Mouse (Mus musculus) lung, postnatal 4 days (tissue): ENCODE results near the gene Zfp449.

Source experiments
- DNase-seq, 2 experiments: peaks; one replicate each; pipeline ENCODE4 v3.0.0; 2021

Gene Zfp449

GRCm38 (mm10) chrX:56346176-56346931 is at the start of gene Zfp449:
TSS of gene Zfp449 (plus strand) at chrX:56346400.
- DNase-seq: peak; percentile 80 to 88

GRCm38 (mm10) chrX:56307597-56307996 is 38.6 kb upstream of the Zfp449 start:
- no peak for DNase-seq

- no peak for DNase-seq
Measured at GRCm38 (mm10) chrX:56312813-56313212, 33.4 kb upstream of the Zfp449 start.

- DNase-seq: no peak
Measured at GRCm38 (mm10) chrX:56322096-56322495, 24.1 kb upstream of the Zfp449 start.

- DNase-seq: no peak
Measured at GRCm38 (mm10) chrX:56322731-56323130, 23.5 kb upstream of the Zfp449 start.

GRCm38 (mm10) chrX:56332046-56332445 is 14.2 kb upstream of the Zfp449 start:
- DNase-seq: no peak

- DNase-seq: peak in 1 of 2 experiments; percentile 6
Measured at GRCm38 (mm10) chrX:56340305-56340704, 5.9 kb upstream of the Zfp449 start.

- DNase-seq: no peak
Measured at GRCm38 (mm10) chrX:56342921-56343320, 3.3 kb upstream of the Zfp449 start.

GRCm38 (mm10) chrX:56346932-56347253 is 693 bp downstream of the Zfp449 start:
- peak; percentile 22 to 52 for DNase-seq

- DNase-seq: peak; percentile 44 to 67
Measured at GRCm38 (mm10) chrX:56374431-56375128, 28.4 kb downstream of the Zfp449 start, which contains the start of gene Smim10l2a. TSS of gene Smim10l2a (plus strand) at chrX:56374586.

GRCm38 (mm10) chrX:56380852-56381251 is 34.7 kb downstream of the Zfp449 start:
- DNase-seq: no peak

- no peak for DNase-seq
Measured at GRCm38 (mm10) chrX:56384142-56384541, 37.9 kb downstream of the Zfp449 start.

GRCm38 (mm10) chrX:56404646-56405045 is 58.4 kb downstream of the Zfp449 start:
- no peak for DNase-seq

GRCm38 (mm10) chrX:56405482-56405881 is 59.3 kb downstream of the Zfp449 start:
- DNase-seq: no peak

GRCm38 (mm10) chrX:56406128-56406527 is 59.9 kb downstream of the Zfp449 start:
- DNase-seq: no peak
